Mouse (Mus musculus) left cerebral cortex, postnatal 14 days (tissue): ENCODE results near the gene Mrgprg. TPM values are rescaled to one million over a fixed set of nuclear protein-coding genes. Genes with fewer than 3 reads are reported as not detected.

Source experiments
- DNase-seq, 2 experiments: peaks; one replicate each; pipeline ENCODE4 v3.0.0; 2021 to 2022; ENCODE audit warnings: low spot score in 2 of 2, mixed read lengths in 1 of 2
- intact Hi-C: fragments of 180-260 bp; cut with DNase I; formaldehyde crosslinking; loops from one replicate; pipeline ENCODE4 v1.15.1; 2025
- microRNA-seq, 2 experiments: library from miRNA; unstranded; fragments of <30 nt; microRNA quantifications; one replicate each; pipeline ENCODE4 v1.2.0; 2022
- total RNA-seq, 2 experiments: library from RNA; stranded (reverse); gene quantifications; 2 replicates each; pipeline ENCODE4 v1.2.3; 2021

The Mrgprg gene
- total RNA-seq, 2 experiments from 2014 or later: not detected

DNA sequence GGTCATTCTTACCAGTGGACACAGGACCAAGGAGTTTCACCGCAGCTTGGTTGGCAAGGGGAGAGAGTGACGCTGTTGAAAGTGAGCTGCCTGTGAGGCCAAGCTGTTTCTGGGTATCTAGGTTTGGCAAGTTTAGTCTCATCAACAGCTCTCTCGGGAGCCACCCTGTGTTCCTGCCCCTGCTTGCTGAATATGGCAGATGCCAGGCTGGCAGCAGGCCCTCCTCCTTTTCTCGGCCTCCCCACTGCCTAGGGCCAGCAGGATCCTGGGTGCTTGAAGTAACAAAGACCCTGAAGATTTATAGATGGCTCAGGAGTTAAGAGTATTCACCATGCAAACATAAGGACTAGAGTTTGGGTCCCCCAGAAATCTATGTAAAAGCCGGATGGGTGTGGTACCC is 44.1 kb downstream of the Mrgprg start:
- intact Hi-C loops: no loop called here
- DNase-seq: peak in 1 of 2 experiments; percentile 41

DNA sequence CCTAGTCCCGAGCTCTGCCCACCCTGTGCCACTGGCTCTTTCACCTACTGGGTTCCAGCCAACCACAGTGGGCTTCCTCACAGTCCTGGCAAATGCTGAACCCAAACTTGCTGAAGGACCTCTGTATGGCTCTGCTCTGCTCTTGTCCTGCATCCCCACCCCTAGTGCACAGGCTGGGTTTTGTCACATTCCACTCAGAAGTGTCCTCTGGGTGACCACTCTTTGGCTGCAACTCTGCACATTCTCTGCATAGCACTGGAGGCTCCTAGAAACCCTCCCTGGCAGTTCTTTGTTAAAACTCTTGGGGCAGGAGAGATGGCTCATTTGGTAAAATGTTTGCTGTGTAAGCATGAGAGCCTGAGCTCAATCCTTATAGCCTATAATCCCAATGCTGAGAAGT is 49.0 kb downstream of the Mrgprg start:
- DNase-seq: no peak
- intact Hi-C loops: no loop called here

Small RNAs within 50 kb of the gene (microRNA-seq; reads per million reads assigned to microRNA genes)
- 0 reads per million in 2 experiments for gene Gm22064

Other genes with a start within 250 kb of the Mrgprg start
- gene Nap1l4, start 217.9 kb downstream of the Mrgprg start, total RNA-seq: 100 to 1,000 TPM; 131 to 132 TPM
- 10 to 100 TPM; 54.3 to 56.5 TPM for gene Cars, start 166.9 kb downstream of the Mrgprg start, total RNA-seq
- gene Tnfrsf26, start 138.3 kb downstream of the Mrgprg start, total RNA-seq: under 1 TPM; 0.11 to 0.15 TPM
- gene Tnfrsf22, start 117.3 kb downstream of the Mrgprg start, total RNA-seq: 1 to 10 TPM; 2.7 to 2.8 TPM
- gene Tnfrsf23, start 81.1 kb downstream of the Mrgprg start, total RNA-seq: 1 to 10 TPM in 1 of 2 experiments, under 1 TPM in 1; 0.92 to 1.0 TPM
- gene Osbpl5, start 10.0 kb downstream of the Mrgprg start, total RNA-seq: 10 to 100 TPM; 33.7 to 35.6 TPM
- 1 to 10 TPM; 7.4 to 8.7 TPM for gene Mrgpre, start 17.5 kb upstream of the Mrgprg start, total RNA-seq
- gene Nadsyn1, start 55.9 kb upstream of the Mrgprg start, total RNA-seq: 1 to 10 TPM; 5.4 to 5.6 TPM
- gene Dhcr7, start 56.2 kb upstream of the Mrgprg start, total RNA-seq: 10 to 100 TPM; 56.2 to 59.3 TPM
- gene Gm498, start 99.8 kb upstream of the Mrgprg start, total RNA-seq: not detected
- 100 to 1,000 TPM; 170 to 187 TPM for gene Shank2, start 234.9 kb upstream of the Mrgprg start, total RNA-seq